Mouse (Mus musculus) myocyte (in vitro differentiated cells): ENCODE results near the gene Cramp1l.

Experiments used
- MYOG ChIP-seq, 3 experiments: IDR thresholded peaks; one replicate each; pipeline ENCODE4 v1.6.1; 2011; ENCODE audit warnings: control low read depth in 2 of 3, low read depth in 2 of 3, mild to moderate bottlenecking in 2 of 3; ENCODE audit not compliant: insufficient read length in 2 of 3, control insufficient read depth in 1 of 3, insufficient read depth in 1 of 3
- POLR2A ChIP-seq: IDR thresholded peaks from one replicate; pipeline ENCODE4 v1.6.1; 2011; ENCODE audit warnings: low read depth, mild to moderate bottlenecking, control low read depth, moderate library complexity; ENCODE audit not compliant: insufficient read length
- POLR2AphosphoS2 ChIP-seq: IDR thresholded peaks from one replicate; pipeline ENCODE4 v1.6.1; 2011; ENCODE audit warnings: low read depth, control low read depth; ENCODE audit not compliant: insufficient read length
- TCF12 ChIP-seq: IDR thresholded peaks from one replicate; pipeline ENCODE4 v1.6.1; 2011; ENCODE audit warnings: mild to moderate bottlenecking, control low read depth; ENCODE audit not compliant: poor library complexity, insufficient read depth, severe bottlenecking

- TF ChIP-seq POLR2A (peak; percentile 53), POLR2AphosphoS2 (peak; percentile 72), TCF12 (no peak), MYOG (IDR thresholded peaks at IDR 0.05; ENCODE audit: control insufficient read depth in 1 of 3, insufficient read depth in 1 of 3, insufficient read length in 2 of 3, low read depth in 2 of 3) (no peak)
Measured at GRCm38 (mm10) chr17:24960135-24960851, 55.3 kb downstream of the Cramp1l start, which contains the start of gene Jpt2.
